Mouse (Mus musculus): ENCODE data around the gene Zfp414. TPM values are rescaled to one million over a fixed set of nuclear protein-coding genes. Genes with fewer than 3 reads are reported as not detected.
A peak's percentile ranks its signal among the peaks of the same experiment; 100 is the strongest.

Zfp414 gene
- total and polyA plus RNA-seq, 2 experiments, result 1.0 to 15.5 TPM

DNA sequence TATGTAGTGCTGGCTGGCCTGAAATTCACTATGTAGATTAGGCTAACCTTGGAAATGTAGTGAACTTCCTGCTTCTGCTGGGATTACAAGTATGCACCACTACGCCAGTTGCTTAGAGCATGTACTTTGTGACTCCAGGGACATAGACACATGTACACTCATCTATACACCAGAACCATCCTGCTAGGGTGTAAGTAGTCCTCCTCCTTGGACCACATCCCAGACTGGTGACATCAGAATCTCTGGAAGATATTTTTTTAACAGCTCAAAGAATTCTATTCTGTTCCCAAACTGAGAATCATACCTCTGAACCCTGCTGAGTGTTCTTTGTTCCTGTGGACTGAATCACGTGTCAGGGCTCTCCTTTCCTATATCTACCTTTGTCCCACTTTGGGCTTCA, 8.1 kb downstream of the Zfp414 start:
- WGBS, result 81% methylated on average over 2 of the region's 2 CpGs
- Histone ChIP-seq H3K27me3 (ENCODE audit: control insufficient read depth, insufficient read depth, low read length) (no peaks in the 10 kb centered on the region), H3K4me1 (ENCODE audit: control insufficient read depth, insufficient read depth, low read length) (no peaks in the 10 kb centered on the region), H3K79me2 (ENCODE audit: control insufficient read depth, insufficient read depth, low read length) (no peaks in the 10 kb centered on the region), H3K4me3 (ENCODE audit: insufficient read depth, low read depth, low read length) (no peak overlapping the region), H3K9ac (ENCODE audit: low read depth, low read length) (no peak overlapping the region), H3K36me3 (ENCODE audit: control insufficient read depth, insufficient read depth, low read length) (no peaks in the 10 kb centered on the region; the same call in 1 of the 2 replicates), H3K27ac (replicated peaks; ENCODE audit: insufficient read depth, low read depth, low read length) (no peak overlapping the region)
- no peak for DNase-seq (ENCODE audit: extremely low read depth, low read depth, low spot score)
- TF ChIP-seq POLR2A (IDR thresholded peaks at IDR 0.05; ENCODE audit: extremely low read depth, insufficient read depth, low read length), result no peak
- TF ChIP-seq CTCF (IDR thresholded peaks at IDR 0.05; ENCODE audit: low read depth, low read length), result no peak

DNA sequence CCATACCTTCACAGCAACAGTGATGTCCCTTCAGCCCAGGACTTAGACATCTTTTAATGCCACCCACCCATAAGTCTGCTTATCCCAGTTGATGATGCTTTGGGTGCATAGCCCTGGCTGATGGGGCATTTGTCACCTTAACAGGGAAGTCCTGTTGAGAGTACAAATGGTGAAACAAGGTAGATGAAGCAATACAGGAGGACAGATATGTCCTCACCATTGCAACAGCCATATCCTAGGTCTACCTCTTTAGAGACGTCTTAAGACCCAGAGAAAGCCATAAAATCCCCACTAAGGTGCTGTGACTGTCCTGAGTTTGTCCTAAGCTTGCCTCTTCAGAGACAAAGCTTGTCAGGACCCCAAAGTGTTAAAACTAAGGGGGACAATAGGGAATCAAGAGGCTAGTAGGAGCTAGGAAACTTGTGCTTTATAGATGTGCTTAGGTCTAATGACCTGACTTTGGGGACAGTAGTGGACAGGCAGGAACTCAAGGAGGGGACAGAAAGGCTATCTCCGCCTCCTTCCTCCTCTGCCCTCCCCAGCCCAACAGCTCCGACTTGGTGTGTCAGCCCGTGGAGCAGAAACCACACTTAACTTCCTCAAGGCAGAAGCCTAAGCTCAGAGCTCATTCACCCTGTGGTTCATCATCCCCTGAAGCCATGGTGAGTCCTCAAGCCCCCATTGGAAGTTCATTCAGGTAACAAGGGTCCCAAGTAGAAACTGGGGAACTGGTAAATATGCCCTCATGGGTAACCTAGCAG, 8.8 kb downstream of the Zfp414 start, which contains the start of gene Pram1:
TSS of gene Pram1 (plus strand) at position 541 of the 761 bp plus-strand sequence.
- no peaks in the 10 kb centered on the region for H3K4me1 ChIP-seq (ENCODE audit: control insufficient read depth, insufficient read depth, low read length)
- peak; percentile 19 for DNase-seq (ENCODE audit: extremely low read depth, low read depth, low spot score)
- no peaks in the 10 kb centered on the region for H3K79me2 ChIP-seq (ENCODE audit: control insufficient read depth, insufficient read depth, low read length)
- no peak for TF ChIP-seq POLR2A (IDR thresholded peaks at IDR 0.05; ENCODE audit: extremely low read depth, insufficient read depth, low read length)
- TF ChIP-seq CTCF (IDR thresholded peaks at IDR 0.05; ENCODE audit: low read depth, low read length), result no peak
- H3K27ac ChIP-seq (replicated peaks; ENCODE audit: insufficient read depth, low read depth, low read length), result no peak within 1 kb of the TSS
- H3K9ac ChIP-seq (ENCODE audit: low read depth, low read length), result no peak within 1 kb of the TSS
- no peak within 1 kb of the TSS for H3K4me3 ChIP-seq (ENCODE audit: insufficient read depth, low read depth, low read length)
- WGBS, result 76% methylated on average over 4 of the region's 4 CpGs
- H3K27me3 ChIP-seq (ENCODE audit: control insufficient read depth, insufficient read depth, low read length), result no peaks in the 10 kb centered on the region
- H3K36me3 ChIP-seq (ENCODE audit: control insufficient read depth, insufficient read depth, low read length), result no peaks in the 10 kb centered on the region; the same call in 1 of the 2 replicates

DNA sequence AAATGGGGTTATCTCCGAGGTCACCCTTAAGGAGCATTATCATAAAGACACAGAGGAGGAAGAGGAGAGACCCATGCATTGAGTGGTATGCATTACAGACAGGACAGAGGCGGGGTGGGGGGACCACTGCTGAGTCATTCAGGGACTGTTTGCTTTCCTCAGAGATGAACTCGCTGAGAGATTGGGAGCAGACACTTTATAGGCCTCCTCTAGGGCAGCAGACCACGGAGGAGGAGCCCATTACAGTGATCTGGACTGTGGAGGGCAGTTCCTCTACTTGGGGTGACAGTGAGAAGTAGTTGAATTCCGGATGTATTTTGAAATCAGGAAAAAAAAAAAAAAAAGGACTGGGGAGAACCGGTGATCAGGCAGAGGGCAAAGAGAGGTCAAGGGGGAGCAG, 10.9 kb downstream of the Zfp414 start:
- Histone ChIP-seq H3K36me3 (ENCODE audit: control insufficient read depth, insufficient read depth, low read length) (peaks cover 5% of the 10 kb centered on the region; the same call in 1 of the 2 replicates), H3K27me3 (ENCODE audit: control insufficient read depth, insufficient read depth, low read length) (no peaks in the 10 kb centered on the region), H3K4me3 (ENCODE audit: insufficient read depth, low read depth, low read length) (no peak overlapping the region), H3K9ac (ENCODE audit: low read depth, low read length) (no peak overlapping the region), H3K4me1 (ENCODE audit: control insufficient read depth, insufficient read depth, low read length) (no peaks in the 10 kb centered on the region), H3K27ac (replicated peaks; ENCODE audit: insufficient read depth, low read depth, low read length) (0 out of 2 replicates have a peak overlapping the region, but pooled peaks have one; percentile 33), H3K79me2 (ENCODE audit: control insufficient read depth, insufficient read depth, low read length) (no peaks in the 10 kb centered on the region)
- 43% methylated on average over 6 of the region's 6 CpGs for WGBS
- peak; percentile 26 for DNase-seq (ENCODE audit: extremely low read depth, low read depth, low spot score)
- no peak for TF ChIP-seq POLR2A (IDR thresholded peaks at IDR 0.05; ENCODE audit: extremely low read depth, insufficient read depth, low read length)
- TF ChIP-seq CTCF (IDR thresholded peaks at IDR 0.05; ENCODE audit: low read depth, low read length), result no peak

DNA sequence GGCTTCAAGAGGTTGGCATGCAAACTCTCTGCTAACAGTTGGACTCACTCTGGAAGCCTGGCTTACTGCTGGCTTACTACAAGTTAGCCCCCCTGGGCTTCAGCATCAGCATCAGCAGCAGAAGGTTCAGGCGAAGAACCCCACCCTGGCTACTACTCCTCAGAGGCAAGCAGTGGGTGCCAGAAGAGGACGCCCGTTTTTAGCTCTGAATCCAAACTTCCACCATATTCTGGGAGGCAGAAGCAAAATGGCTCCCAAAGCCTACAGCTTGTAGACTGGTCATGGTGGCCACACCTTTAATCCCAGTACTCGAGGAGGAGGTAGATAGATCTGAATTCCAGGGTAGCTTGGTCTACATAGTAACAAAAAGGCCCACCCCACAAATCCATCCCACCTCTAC, 15.2 kb downstream of the Zfp414 start:
- no peak overlapping the region for H3K27ac ChIP-seq (replicated peaks; ENCODE audit: insufficient read depth, low read depth, low read length)
- no peak overlapping the region for H3K4me3 ChIP-seq (ENCODE audit: insufficient read depth, low read depth, low read length)
- TF ChIP-seq POLR2A (IDR thresholded peaks at IDR 0.05; ENCODE audit: extremely low read depth, insufficient read depth, low read length) (no peak), CTCF (IDR thresholded peaks at IDR 0.05; ENCODE audit: low read depth, low read length) (no peak)
- WGBS, result 95% methylated on average over 4 of the region's 4 CpGs
- H3K4me1 ChIP-seq (ENCODE audit: control insufficient read depth, insufficient read depth, low read length), result no peaks in the 10 kb centered on the region
- no peaks in the 10 kb centered on the region for H3K27me3 ChIP-seq (ENCODE audit: control insufficient read depth, insufficient read depth, low read length)
- DNase-seq (ENCODE audit: extremely low read depth, low read depth, low spot score), result no peak
- no peaks in the 10 kb centered on the region for H3K79me2 ChIP-seq (ENCODE audit: control insufficient read depth, insufficient read depth, low read length)
- peaks cover 32% of the 10 kb centered on the region for H3K36me3 ChIP-seq (ENCODE audit: control insufficient read depth, insufficient read depth, low read length)
- no peak overlapping the region for H3K9ac ChIP-seq (ENCODE audit: low read depth, low read length)

DNA sequence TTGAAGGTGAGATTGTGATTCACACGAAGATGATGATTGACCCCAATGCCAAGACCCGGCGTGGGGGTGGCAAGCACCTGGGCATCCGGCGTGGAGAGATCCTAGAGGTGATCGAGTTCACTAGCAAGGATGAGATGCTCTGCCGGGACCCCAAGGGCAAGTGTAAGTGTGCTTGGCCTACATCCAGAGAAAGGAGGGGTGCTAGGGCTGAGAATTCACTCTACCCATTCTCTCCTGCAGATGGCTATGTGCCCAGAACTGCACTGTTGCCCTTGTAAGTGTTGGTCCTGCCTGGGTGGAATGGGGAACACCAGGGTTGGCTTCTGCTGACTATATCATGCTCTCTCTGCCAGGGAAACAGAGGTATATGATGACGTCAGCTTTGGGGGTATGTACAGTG, 16.2 kb downstream of the Zfp414 start:
- no peak overlapping the region for H3K9ac ChIP-seq (ENCODE audit: low read depth, low read length)
- H3K79me2 ChIP-seq (ENCODE audit: control insufficient read depth, insufficient read depth, low read length), result no peaks in the 10 kb centered on the region
- H3K4me3 ChIP-seq (ENCODE audit: insufficient read depth, low read depth, low read length), result no peak overlapping the region
- TF ChIP-seq CTCF (IDR thresholded peaks at IDR 0.05; ENCODE audit: low read depth, low read length) (no peak), POLR2A (IDR thresholded peaks at IDR 0.05; ENCODE audit: extremely low read depth, insufficient read depth, low read length) (no peak)
- WGBS, result 94% methylated on average over 8 of the region's 8 CpGs
- DNase-seq (ENCODE audit: extremely low read depth, low read depth, low spot score), result no peak
- H3K27me3 ChIP-seq (ENCODE audit: control insufficient read depth, insufficient read depth, low read length), result no peaks in the 10 kb centered on the region
- peaks cover 42% of the 10 kb centered on the region for H3K36me3 ChIP-seq (ENCODE audit: control insufficient read depth, insufficient read depth, low read length)
- no peaks in the 10 kb centered on the region for H3K4me1 ChIP-seq (ENCODE audit: control insufficient read depth, insufficient read depth, low read length)
- no peak overlapping the region for H3K27ac ChIP-seq (replicated peaks; ENCODE audit: insufficient read depth, low read depth, low read length)

Measured in liver, adult 2 months (tissue).